Comparison of ENCODE assay signal across 10 mouse cellular contexts in genomic region chr9:31914871-31915270, GRCm38 (mm10). TPM values are rescaled to one million over a fixed set of nuclear protein-coding genes. Genes with fewer than 3 reads are reported as not detected.
DNase-seq lines count a peak whose midpoint lies in the region; ATAC-seq lines count a peak whose summit lies in the region.
"Had no signal": no experiment of that assay in that cellular context is flagged by ENCODE, and none has a peak within 500 bp of the region (broad histone marks: within the 10 kb centered on the region; RNA-seq: fewer than 3 reads in every experiment).

No protein-coding gene starts in this region.

- no peak for ATAC-seq in heart, embryonic 16.5 days (replicated peaks; ENCODE audit: extremely low read depth, insufficient read depth, low FRiP score)
- ATAC-seq in megakaryocyte progenitor cell, adult 5-6 weeks (replicated peaks; ENCODE audit: poor library complexity) = peak; percentile 52; the same call in 1 of the 2 replicates
- ATAC-seq in stomach, embryonic 16.5 days (ENCODE audit: insufficient read depth, low FRiP score) = no peak

- H3K27ac ChIP-seq in heart, embryonic 16.5 days (ENCODE audit: low read length) = no peak overlapping the region
- no peak overlapping the region for H3K27ac ChIP-seq in stomach, embryonic 16.5 days (ENCODE audit: low read length)
- H3K27ac ChIP-seq: macrophage had no signal

- peak overlapping the region; percentile 96 for H3K4me2 ChIP-seq in heart, embryonic 16.5 days (ENCODE audit: low read depth, low read length)
- H3K4me2 ChIP-seq in stomach, embryonic 16.5 days (ENCODE audit: low read depth, low read length) = peak overlapping the region; percentile 90

- DNase-seq in cerebellum, postnatal 10 days = peak; percentile 30 to 35
- no peak for DNase-seq in cerebellum, adult 9-10 months
- DNase-seq in ovary, postnatal 36 days (ENCODE audit: low spot score) = peak; percentile 18
- DNase-seq in ovary, adult 18-20 months (ENCODE audit: low spot score) = no peak
- no peak for DNase-seq in cerebellum, postnatal 36 days

- no peaks in the 10 kb centered on the region for H3K36me3 ChIP-seq in heart, embryonic 16.5 days (ENCODE audit: control insufficient read depth, insufficient read depth)
- no peaks in the 10 kb centered on the region for H3K36me3 ChIP-seq in stomach, embryonic 16.5 days (ENCODE audit: control insufficient read depth, insufficient read depth, low read length)

- H3K4me1 ChIP-seq in heart, embryonic 16.5 days (ENCODE audit: control insufficient read depth, insufficient read depth, low read length) = peaks cover 18% of the 10 kb centered on the region
- peaks cover 8% of the 10 kb centered on the region; the same call in 1 of the 2 replicates for H3K4me1 ChIP-seq in stomach, embryonic 16.5 days (ENCODE audit: control insufficient read depth, insufficient read depth, low read length)

- under 1% methylated on average over 34 of the region's 34 CpGs for WGBS in heart, embryonic 16.5 days
- WGBS in stomach, embryonic 16.5 days = under 1% methylated on average over 34 of the region's 34 CpGs

- peaks cover 80% of the 10 kb centered on the region for H3K27me3 ChIP-seq in heart, embryonic 16.5 days (ENCODE audit: control insufficient read depth, insufficient read depth, low read length)
- H3K27me3 ChIP-seq in stomach, embryonic 16.5 days (ENCODE audit: control insufficient read depth, insufficient read depth, low read length) = peaks cover 75% of the 10 kb centered on the region

- no peak overlapping the region for H3K9ac ChIP-seq in heart, embryonic 16.5 days (ENCODE audit: low read length)
- H3K9ac ChIP-seq in stomach, embryonic 16.5 days (ENCODE audit: low read length) = no peak overlapping the region; the same call in 1 of the 2 replicates

- H3K4me3 ChIP-seq in heart, embryonic 16.5 days (ENCODE audit: low read length) = peak overlapping the region; percentile 64
- peak overlapping the region; percentile 59 for H3K4me3 ChIP-seq in stomach, embryonic 16.5 days (replicated peaks; ENCODE audit: low read length)

- H3K9me3 ChIP-seq in heart, embryonic 16.5 days (replicated peaks; ENCODE audit: control insufficient read depth, low read length) = no peaks in the 10 kb centered on the region
- H3K9me3 ChIP-seq in stomach, embryonic 16.5 days (replicated peaks; ENCODE audit: control insufficient read depth, low read length) = no peaks in the 10 kb centered on the region

RNA-seq across cellular contexts. Expression of gene Barx2, which starts 1.6 kb away (rescaled TPM):
- not detected in 2 replicates for polyA plus RNA-seq in heart, embryonic 16.5 days (2015; fragmentation: Nextera tagmentation; extraction: Ambion mirVana)
- total RNA-seq in megakaryocyte progenitor cell, adult 5-6 weeks (2015) = not detected in 2 replicates
- total RNA-seq in megakaryocyte progenitor cell, adult 5-6 weeks (2017) = not detected in 2 replicates
- polyA plus RNA-seq in stomach, embryonic 16.5 days (2015; fragmentation: Nextera tagmentation; extraction: Ambion mirVana) = 1.4 and 2.2 TPM in 2 replicates
- polyA plus RNA-seq: C2C12, macrophage had no signal

Comparison
In these comparisons a context has a peak if more than half of its experiments do, and no peak if none do; other contexts are left out.
1. DNase-seq: peak in cerebellum, postnatal 10 days (2 of 2) and ovary, postnatal 36 days (single experiment); none in cerebellum, adult 9-10 months (single experiment), ovary, adult 18-20 months (single experiment) and cerebellum, postnatal 36 days (0 of 2).